Mouse (Mus musculus) erythroblast, adult 5-6 weeks (primary cell): ENCODE data around the gene 1700122O11Rik. TPM values are rescaled to one million over a fixed set of nuclear protein-coding genes. Genes with fewer than 3 reads are reported as not detected.

Experiments
- ATAC-seq: replicated peaks from 2 replicates; pipeline ENCODE4 v1.8.0; 2016; ENCODE audit warnings: moderate number of reproducible peaks, mild to moderate bottlenecking, moderate TSS enrichment, inconsistent platforms; ENCODE audit not compliant: poor library complexity, low FRiP score, severe bottlenecking
- total RNA-seq, 2 experiments: library from RNA; stranded (forward) in 1 of 2; stranded (reverse) in 1 of 2; fragments of 150-400 nt in 1 of 2; fragments of 200-764, 138-1000 nt in 1 of 2; gene quantifications; 2 replicates each; pipeline versions ENCODE4 v1.2.3 to v1.2.4; 2015 to 2017; ENCODE audit warnings: low replicate concordance in 2 of 2

The 1700122O11Rik gene
- total RNA-seq (2015; ENCODE audit: low replicate concordance) (not detected in 2 replicates), total RNA-seq (2017; ENCODE audit: low replicate concordance) (not detected in 2 replicates)

DNA sequence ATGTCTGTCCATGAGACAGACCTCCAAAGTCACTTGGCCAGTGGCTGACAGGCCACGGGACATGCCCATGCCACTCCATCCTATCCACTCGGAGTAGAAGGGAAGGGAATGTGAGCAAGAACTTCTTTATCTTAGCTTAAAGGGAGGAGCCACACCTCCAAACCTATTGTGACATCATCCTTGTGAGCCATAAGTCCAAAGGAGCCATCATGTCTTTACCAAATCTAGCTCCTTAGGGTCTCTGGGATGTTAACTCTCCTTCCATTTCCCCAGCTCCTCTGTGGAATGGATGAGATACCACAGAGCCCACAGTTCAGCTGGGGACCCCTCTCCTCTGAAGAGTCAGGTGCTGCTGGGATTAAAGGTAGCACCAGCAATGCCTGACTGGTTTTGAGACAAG is at the start of gene 1700122O11Rik:
Gene 1700122O11Rik (minus strand): TSS at position 101 of the 400 bp plus-strand sequence.
- no peak for ATAC-seq

DNA sequence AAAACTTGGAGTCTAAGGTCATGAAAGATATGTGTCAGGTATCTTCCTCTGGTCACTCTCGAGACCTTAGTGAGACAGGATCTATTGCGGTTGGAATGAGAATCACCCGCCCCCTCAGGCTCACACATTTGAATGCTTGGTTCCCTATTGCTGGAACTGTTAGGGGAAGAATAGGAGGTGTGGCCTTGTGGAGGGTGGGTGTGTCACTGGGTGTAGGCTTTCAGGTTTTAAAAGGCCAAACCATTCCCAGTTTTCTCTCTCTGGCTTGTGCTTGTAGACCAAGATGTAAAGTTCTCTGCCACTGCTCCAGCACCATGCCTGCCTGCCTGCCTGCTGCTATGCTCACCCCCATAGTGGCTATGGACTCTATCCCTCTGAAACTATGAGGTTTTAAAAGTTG is 42.5 kb upstream of the 1700122O11Rik start:
- no peak for ATAC-seq

DNA sequence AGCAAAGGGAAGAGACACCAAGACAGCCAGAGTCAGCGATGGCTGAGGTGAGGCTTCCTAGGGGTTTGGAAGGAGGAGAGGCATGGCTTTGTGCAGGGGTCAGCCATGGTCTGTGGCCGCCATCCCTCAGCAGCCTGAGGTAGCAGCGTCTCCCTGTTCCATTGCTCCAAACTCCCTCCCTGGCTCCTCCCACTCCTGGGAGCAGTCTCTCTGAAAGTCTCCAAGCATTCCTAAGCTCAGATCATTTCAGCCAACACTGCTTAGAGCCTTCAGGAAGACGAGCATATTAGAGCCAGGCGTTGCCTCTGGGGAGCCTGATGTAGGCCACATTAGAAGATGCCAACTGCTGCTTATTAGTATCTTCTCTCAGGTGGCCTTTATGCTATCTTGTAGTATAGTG is 29.6 kb upstream of the 1700122O11Rik start:
- ATAC-seq: no peak

DNA sequence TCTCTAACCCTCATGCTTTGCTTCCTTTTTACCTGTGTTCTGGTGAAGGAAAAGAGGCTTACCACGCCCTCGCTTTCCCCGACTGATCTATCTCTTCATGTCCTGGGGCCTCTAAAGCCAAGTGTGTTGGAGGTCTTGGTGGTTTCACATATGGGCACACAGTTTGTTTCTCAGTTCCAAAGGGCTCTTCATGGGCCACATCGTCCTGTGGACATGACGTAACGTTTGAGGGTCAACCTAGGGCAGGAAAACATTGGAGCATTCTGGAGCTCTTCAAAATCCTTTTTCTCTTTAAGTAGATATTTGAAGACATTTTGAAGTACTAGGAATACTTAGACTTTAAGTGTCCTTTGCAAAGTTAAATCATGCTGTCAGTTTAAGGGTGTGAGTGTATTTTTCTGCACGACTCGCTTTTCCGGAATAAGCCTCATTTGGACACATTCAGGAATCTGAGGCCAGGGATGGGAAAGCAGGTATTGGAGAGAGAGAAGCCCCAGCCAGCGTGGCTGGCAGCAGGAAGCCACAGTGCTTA is 29.1 kb upstream of the 1700122O11Rik start:
- ATAC-seq: no peak

DNA sequence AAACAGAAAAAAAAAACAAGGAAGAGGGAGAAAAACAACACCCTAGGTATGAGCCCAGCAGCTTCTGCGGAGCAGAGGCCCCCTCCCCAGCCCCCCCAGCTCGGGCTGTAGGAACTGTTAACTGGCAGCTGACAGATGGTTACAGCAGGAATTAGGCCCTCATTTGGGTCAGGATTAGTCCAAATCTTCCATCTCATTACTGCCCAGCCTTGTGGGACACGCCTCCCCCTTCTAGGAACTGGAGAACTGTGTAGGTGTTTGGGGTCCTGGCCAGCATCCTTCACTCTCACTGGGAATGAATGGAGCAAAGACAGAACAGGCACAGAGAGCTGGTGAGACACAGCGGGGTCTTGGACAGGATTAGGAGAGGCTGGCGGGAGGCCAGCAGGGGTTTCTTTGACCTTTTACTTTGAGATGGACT is 27.0 kb upstream of the 1700122O11Rik start:
- ATAC-seq: no peak

DNA sequence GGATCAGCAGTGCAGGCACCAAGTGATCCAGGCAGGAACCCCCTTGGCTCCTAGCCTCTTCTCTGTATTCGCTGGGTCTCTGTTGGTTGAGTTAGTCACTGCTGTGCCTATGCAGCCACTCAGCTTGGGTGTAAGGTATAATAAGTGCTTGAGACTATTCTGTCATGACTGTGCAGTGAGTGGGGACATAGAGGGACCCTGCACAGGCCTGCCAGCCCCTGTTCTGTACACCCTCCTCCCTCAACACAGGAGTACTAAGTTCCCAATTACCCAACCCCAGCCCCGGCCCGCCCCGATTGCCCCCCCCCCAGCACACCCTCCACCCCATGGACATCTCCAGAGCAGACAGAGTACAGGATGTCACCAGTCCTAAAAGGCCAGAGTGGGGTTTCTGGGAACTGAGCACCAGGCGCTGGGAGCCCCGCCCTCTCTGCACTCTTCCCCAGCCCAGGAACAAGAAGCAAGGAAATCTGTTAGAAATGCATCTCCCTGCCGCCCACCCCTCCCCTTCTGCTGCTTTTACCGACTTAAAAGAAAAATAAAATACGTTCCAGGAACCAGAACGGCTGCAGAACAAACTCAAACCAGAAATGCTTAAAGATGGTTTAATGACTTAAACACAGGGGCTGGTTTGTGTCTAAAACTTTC is 26.2 kb upstream of the 1700122O11Rik start:
- ATAC-seq: no peak

DNA sequence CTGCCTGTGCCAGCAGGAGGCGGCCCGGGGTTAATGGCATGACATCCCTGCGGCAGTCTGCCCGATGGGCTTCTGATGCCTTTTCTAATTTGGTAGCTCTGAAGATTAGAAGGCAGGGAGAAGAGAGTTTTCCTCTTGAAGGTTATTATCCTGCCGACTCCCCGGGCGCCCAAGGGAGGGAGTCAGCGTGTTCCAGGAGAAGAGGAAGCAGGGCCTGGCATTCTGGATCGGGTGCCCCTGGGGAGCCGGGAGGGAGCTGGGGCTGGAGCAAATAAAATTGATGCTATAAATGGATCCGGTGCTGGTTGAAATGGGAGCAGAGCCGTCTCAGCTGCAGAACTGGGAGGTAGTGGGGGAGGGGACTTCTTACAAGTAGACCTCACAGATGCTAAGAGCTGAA is 19.3 kb upstream of the 1700122O11Rik start:
- ATAC-seq: no peak

DNA sequence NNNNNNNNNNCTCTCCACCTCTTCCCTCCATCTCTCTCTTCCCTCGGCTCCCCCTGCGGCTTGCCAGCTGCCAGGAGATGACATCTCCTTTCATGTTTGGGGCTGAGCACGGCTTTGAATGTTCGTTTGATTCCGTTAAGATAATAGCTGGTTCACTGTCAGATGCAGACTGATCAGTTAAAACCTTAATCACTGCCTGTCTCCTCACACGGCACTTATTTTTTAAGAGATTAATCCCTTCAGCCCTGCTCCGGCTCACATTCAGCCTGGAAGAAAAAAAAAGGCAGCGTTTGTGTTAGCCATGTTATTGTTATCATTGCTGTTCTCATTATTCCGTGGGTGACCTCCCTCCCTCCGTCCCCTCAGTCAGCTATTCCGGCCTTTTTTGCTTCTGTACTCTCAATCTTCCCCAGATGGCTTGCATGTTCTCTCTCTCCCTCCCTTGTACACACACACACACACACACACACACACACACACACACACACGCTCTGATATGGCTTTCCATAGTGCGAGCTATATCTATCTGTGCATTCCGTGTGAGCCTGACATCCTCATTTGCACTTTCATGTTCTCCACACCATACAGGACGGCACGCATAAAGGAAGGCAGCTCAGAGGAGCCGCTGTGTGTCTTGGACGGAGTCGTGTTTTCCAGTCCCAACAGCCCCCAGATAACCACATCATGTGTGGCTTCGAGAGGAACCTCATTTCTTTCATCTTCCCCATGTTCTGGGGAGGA is 17.2 kb upstream of the 1700122O11Rik start:
- ATAC-seq: no peak

DNA sequence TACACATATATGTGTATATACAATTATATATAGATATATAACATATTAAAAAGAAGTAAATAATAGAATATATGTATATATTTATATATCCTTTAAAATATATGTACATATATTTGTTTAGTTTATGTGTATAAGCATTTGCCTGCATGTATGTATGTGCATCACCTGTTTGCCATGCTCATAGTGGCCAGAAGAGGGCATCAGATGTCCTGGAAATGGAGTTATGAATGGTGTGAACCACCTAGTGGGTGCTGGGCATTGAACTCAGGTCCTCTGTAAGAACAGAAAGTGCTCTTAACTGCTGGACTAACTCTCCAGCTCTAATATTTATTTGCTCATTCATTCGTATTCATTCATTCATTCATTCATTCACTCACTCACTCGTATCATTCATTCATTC is 15.6 kb upstream of the 1700122O11Rik start:
- ATAC-seq: no peak

DNA sequence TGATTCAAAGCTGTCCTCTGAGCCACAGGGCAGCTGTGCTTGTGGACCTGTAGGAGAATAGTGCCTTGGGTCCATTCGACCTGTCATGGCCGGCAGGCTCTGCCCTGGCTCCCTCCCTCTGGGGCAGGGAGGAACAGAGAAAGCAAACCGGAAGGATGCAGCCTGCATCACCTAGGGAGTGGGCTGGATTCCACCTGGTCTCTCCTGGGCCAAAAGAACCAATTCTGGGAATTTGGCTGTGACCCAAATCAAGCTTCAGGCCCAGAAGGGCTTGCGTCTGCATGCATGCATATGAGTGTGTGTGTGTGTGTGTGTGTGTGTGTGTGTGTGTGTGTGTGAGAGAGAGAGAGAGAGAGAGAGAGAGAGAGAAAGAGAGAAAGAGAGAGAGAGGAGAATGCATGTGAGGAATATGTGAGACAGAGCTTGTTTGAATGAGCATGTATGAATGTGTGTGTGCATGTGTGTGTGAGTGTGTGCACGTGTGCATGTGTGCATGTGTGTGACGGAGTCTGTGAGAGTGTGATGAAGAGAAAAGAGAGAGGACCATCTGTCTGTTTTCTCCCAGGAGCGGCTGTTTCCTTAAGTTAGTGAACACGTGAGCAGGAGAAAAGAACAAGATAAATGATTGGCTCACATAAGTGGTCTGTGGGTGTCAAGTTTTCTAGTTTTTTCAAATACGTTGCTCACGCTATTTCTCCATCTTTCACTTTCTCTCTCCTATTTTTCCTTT is 14.4 kb upstream of the 1700122O11Rik start:
- no peak for ATAC-seq

DNA sequence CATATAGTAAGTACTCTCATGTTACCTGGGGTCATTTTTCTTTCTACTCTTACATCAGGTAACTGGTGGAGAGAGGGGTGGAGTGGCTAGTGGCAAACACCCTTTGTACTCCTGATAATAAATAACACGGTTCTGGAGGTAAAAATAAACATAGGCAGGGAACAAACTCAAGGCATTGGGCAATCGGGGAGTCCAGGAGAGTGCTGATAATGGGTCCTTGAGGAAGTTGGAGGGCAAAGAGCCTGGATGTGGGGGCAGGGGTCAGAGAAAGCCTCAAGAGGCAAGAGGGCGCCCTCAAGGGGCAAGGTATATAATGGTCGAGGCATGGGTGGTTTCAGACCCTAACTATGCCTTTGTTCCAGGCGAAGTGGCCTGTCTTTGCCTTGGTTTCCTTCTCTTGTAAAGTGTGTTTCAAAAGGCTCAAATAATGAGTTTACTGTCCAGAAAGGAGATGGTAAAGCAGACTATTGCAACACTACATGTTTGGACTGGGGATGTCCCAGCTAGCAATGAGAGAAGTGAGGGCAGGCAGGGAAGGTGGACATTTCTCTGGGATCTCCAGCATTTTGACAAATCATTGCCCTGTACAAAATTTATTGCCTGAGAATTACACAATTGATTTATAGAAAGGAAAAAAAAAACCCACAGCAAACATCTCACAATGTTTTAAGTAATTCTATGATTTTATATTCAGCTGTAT is 13.7 kb upstream of the 1700122O11Rik start:
- no peak for ATAC-seq

DNA sequence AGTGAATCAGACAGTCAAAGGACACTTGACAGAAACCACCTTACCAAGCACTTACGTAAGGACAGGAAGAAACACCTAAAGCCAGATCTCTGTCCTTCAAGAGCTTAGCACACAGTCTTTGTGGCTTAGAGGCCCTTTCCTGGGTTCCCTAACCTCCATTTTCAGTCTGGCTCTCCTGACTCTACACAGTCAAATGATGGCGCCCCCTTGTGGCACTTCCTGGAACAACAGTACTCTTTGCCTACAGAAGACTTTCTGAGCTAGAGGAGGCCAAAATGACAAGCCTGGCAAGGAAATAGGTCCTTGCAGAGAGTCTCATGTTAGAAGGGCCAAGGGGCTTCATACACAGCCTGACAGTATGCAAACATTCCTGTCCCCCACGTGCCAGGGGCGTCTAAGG is 7.5 kb upstream of the 1700122O11Rik start:
- ATAC-seq: no peak

DNA sequence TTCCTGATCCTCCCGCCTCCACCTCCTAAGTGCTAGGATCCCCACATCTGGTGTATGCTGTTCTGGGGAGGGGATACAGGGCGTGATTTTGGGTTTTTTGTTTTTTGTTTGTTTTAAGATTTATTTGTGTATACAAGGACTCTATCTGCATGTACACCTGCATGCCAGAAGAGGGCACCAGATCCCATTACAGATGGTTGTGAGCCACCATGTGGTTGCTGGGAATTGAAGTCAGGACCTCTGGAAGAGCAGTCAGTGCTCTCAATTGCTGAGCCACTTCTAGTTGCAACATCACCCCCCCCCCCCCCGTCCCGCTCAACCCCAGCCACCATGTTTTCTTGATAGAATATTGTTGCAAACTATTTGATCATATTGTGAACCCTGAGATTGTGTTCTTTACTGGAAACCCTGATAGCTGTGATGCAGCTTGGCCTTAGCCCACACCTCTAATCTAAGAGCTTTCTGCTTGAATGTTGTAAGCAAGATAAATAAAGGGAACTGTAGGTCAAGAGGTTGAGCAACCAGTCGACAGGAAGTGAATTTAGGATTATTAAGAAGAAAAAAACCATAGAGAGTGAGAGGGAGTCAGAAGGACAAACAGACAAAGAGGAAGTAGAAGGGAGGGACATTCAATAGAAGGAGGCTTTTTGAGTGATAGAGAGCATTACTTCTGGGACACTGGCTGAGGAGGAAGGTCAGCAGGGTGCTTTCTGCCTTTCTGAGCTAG is 5.2 kb upstream of the 1700122O11Rik start:
- ATAC-seq: no peak

DNA sequence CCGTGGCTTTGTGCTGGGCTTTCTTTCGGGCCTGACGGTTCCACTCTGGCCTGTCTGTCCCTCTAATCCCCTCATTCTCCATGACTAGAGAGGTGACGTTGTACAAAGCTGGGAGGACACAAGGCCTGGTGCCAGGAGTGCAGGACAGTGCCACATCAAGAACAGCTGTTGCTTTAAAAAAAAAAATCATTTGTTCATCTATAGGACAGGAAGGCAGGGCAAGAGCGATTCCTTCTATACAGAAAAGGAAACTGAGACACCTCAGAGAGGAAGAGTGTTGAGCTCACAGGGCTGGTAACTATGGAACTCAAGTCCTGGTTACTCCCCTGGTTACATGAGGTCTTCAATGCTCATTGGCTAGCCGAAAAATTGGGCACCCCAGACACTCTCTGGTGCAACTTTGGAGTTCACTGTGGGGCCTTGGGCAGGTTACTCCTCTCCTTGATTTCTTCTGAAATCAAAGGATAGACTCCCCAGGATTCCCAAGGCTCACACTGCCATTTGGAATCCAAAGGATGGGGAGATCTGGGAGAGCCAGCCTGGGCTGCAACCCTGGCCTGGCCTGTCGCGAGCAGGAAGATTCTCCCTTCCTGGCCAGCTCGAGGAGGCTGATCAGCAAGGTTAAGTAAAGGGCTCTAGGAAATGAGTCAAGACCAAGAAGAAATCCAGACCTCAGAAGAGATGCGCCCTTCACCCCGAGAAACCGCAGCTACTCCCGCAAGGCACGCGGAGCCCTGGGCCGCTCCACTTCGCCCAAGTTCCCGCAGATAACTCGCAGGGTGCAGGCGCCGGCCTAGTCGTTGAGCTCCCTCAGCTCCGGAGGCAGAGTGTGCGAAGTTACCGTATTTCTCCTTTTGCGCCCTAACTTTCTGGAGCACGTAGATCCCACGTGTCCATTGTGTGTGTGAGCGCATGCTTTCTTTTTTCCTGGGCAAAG is 3.5 kb upstream of the 1700122O11Rik start:
- no peak for ATAC-seq

DNA sequence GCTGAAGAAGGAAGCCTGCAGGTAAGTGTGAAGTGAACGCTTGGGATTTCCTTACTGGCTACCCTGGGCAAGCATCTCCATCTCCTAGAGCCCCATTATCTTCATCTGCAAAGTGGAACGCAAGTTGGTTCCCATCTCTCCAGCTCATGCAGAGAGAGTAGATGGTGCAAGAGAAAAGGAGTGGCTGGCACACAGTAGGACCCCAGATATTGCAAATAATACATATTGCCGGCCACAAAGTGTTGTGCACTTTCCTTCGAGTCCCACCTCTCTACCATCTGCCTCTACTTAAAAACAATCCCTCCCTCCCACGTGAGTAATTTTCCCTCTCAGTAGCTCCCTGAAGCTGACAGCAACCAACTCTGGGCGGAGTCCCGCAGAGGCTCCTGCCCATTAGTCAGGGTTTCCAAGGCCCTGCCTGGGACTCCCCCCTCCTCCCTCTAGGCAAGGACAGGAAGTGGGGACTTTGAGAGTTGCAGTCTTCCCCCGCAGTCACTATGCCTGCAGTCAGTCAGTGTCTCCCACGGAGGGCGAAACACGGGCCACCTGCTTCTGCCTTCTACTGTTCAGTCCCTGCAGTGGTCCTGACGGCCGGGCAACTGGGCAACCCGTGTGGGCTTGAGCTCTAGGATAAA is 1.3 kb upstream of the 1700122O11Rik start:
- ATAC-seq: no peak

DNA sequence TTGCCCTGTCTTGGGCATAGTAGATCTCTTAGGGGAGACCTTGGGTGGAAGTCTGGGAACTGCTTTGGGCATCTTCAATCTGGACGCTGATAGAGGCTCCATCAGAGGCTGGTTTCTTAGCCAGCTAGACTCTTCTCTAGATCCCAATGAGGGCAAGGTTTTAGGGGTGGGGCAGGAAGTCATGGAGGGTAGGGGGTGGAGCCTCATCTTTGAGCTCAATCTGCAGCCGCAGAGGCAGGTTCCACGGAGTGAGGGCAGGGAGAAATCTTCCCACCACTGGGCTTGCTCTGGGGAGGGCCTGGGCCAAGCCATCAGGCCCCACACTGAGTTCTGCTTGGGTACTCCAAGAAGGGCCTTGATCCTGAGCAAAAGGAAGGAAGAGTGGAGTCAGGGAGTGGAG is 1.2 kb downstream of the 1700122O11Rik start:
- ATAC-seq: no peak

DNA sequence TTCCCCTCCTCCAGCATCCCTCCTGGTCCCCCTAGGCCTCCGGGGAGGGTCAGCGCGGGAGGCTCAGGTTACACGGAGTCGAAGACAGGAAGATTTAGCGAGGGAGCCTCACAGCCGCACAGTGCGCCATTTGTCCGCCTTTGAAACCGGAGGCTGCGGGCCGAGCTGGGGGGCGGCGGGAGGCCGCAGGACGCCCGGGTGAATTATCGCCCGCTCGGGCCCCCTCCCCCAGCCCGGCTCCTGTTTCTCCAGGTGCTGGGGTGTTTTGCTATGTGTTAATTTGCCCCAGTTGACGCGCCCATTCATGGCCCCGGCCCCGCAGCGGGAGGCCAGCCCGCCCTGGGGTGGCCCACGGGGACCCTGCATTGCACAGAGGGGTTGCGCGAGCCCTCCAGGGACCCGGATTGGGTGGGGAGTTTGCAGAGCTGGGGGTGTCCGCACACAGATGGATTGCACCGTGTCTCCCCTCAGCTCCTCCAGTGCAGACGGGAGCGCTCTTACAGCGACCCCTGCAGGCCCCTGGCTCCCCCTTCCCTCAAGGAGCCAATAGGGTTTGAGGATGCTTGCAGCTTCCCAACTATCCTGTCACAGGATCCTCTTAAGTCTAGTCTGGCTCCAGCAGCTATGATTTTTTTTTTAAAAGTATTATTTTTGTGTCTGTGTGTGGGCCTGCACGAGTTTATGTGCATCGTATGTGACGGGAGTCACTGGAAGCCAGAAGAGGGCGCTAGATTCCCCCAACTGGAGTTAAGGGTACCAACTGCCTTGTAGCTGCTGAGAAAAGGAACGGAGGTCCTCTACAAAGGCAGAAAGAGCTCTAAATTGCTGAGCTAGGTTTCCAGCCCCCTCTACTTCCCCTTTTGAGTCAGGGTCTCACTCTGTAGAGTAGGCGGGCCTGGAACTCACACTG is 6.3 kb downstream of the 1700122O11Rik start:
- ATAC-seq: no peak
